Mouse (Mus musculus) C2C12 (cell line): ENCODE results near the gene Nav2.

Experiments used
- CTCF ChIP-seq: IDR thresholded peaks from one replicate; pipeline ENCODE4 v1.5.1; 2011; ENCODE audit not compliant: control insufficient read depth, insufficient read depth, insufficient read length
- FOSL1 ChIP-seq: IDR thresholded peaks from one replicate; pipeline ENCODE4 v1.8.0; 2011; ENCODE audit warnings: mild to moderate bottlenecking, low read length; ENCODE audit not compliant: poor library complexity, insufficient read depth, severe bottlenecking

DNA sequence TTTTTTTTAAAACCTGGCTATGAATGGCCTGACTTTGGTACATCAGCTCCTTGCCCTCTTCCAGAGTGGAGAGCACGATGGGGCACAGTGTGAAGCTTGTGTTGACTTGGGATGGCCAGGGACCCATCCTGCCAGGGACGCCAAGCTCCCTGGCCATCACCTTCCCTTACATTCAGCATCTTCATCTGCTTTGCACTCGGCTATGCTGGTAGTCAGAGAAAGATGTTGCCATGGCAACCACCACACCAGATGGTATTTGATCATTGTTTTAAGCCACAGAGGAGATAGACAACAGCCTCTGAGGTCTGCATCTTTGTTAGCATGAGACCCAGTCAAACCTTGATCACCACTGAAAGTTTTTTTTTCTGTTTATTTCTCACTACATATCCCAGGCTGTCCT, 483.7 kb downstream of the Nav2 start:
- TF ChIP-seq CTCF (no peak), FOSL1 (no peak)
